Mouse (Mus musculus) midbrain, embryonic 12.5 days (tissue): Measurements from ENCODE around the gene Arrdc2. TPM values are rescaled to one million over a fixed set of nuclear protein-coding genes. Genes with fewer than 3 reads are reported as not detected.

Experiments used
- ATAC-seq: fragments of 200-750 bp; cut with Nextera tagmentation; 2 replicates; pipeline ENCODE4 v1.8.0; 2017; ENCODE audit warnings: low read depth, moderate TSS enrichment, moderate library complexity; ENCODE audit not compliant: low FRiP score
- H3K27ac ChIP-seq: fragments of 300-500 bp; sonication (generic); replicated peaks from 2 replicates; pipeline ENCODE4 v1.5.1; 2016; ENCODE audit warnings: mild to moderate bottlenecking
- H3K27me3 ChIP-seq: fragments of 300-500 bp; sonication (generic); 2 replicates; pipeline ENCODE4 v1.6.1; 2016; ENCODE audit warnings: mild to moderate bottlenecking
- H3K36me3 ChIP-seq: fragments of 300-500 bp; sonication (generic); 2 replicates; pipeline ENCODE4 v1.6.1; 2016
- H3K4me1 ChIP-seq: fragments of 300-500 bp; sonication (generic); 2 replicates; pipeline ENCODE4 v1.6.1; 2016
- H3K4me2 ChIP-seq: fragments of 300-500 bp; sonication (generic); replicated peaks from 2 replicates; pipeline ENCODE4 v1.6.1; 2016; ENCODE audit warnings: mild to moderate bottlenecking, moderate library complexity
- H3K4me3 ChIP-seq: fragments of 300-500 bp; sonication (generic); 2 replicates; pipeline ENCODE4 v1.5.1; 2016; ENCODE audit warnings: mild to moderate bottlenecking
- H3K9ac ChIP-seq: fragments of 300-500 bp; sonication (generic); replicated peaks from 2 replicates; pipeline ENCODE4 v1.6.1; 2016; ENCODE audit warnings: mild to moderate bottlenecking, moderate library complexity
- H3K9me3 ChIP-seq: fragments of 300-500 bp; sonication (generic); 2 replicates; pipeline ENCODE4 v1.6.1; 2016; ENCODE audit warnings: mild to moderate bottlenecking
- WGBS: fragments of 180-500 bp; shearing (Covaris S2); methylation state at CpG from one replicate; pipeline ENCODE4 v1.1.7; 2016; 5-methylcytosine and 5-hydroxymethylcytosine counted together
- polyA plus RNA-seq: library from polyadenylated mRNA; unstranded; fragments of >200 nt; fragmentation: Nextera tagmentation; extraction: Ambion mirVana; gene quantifications from 2 replicates; pipeline ENCODE4 v1.2.1, GENCODE M21; 2016

Gene Arrdc2
- polyA plus RNA-seq, 1 experiment from 2014 or later: 10.5 TPM

DNA sequence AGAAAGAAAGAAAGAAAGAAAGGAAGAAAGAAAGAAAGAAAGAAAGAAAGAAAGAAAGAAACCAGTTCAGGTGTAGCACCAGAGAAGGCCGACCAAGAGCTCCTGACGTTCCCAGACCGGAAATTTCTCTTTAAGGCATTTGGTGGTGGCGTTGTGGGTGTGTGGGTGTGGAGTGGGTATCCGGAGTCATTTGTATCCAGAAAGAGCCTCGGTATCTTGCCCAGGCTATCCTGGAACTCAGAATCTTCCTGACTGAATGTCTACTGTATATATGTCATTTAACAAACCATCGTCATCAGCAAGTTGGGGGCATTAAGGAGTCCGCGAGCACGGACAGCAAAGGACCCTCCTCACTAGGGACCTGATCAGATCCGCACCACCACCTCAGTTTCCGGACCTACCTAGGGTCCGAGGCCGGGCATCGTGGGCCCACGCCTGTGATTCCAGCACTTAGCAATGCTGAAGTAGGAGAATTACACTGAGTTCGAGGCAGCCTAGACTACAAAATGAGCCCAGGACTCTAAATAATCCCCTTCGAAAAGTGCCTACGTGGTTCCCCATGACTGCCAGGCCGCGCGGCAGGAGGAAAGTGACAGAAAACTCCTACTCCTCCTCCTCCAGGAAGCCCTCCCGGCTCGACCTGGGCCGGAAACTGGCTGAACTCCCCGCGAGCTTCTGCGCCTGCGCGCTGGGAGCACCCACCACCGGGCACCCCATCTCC, 33.3 kb upstream of the Arrdc2 start:
- Histone ChIP-seq H3K27ac (peak overlapping the region; percentile 80), H3K4me3 (peak overlapping the region; percentile 77), H3K4me1 (peaks cover 30% of the 10 kb centered on the region), H3K4me2 (peak overlapping the region; percentile 87), H3K27me3 (peaks cover 12% of the 10 kb centered on the region), H3K9me3 (no peaks in the 10 kb centered on the region), H3K9ac (peak overlapping the region; percentile 73), H3K36me3 (peaks cover 6% of the 10 kb centered on the region)
- WGBS: 6% methylated on average over 31 of the region's 31 CpGs
- no peak for ATAC-seq

DNA sequence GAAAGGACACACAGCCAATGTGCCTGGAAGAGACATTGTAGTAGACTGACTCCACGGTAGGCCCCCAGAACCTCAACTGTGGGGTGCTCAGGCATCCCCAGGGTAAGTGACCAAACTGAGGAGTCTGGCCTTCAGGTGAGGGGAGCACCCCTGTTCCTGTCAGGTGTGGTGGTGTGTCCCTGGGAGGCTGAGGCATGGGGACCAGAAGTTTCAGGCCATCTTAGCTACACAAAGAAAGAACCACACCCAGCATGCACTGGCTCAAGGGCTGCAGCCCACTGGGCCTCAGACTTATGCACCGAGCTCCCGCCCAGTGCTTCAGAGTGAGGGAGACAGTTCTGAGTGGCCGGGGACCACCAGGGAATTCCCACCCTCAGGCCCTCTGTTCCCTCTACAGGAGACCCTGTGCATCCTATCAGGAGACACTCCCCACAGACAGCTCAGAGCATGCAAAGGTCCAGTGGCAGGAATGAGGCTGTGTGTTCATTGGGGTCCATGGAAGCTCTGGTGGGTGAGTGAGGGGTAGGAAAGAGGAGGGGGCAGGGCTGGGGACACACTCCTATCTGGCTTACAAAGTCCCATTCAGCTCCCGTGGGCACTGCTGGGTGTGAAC, 31.8 kb upstream of the Arrdc2 start:
- Histone ChIP-seq H3K4me3 (no peak overlapping the region), H3K4me2 (no peak overlapping the region), H3K27ac (no peak overlapping the region), H3K4me1 (peaks cover 38% of the 10 kb centered on the region), H3K9me3 (no peaks in the 10 kb centered on the region), H3K9ac (0 out of 2 replicates have a peak overlapping the region, but pooled peaks have one; percentile 25), H3K27me3 (peaks cover 12% of the 10 kb centered on the region), H3K36me3 (peaks cover 9% of the 10 kb centered on the region)
- WGBS: 88% methylated on average over 5 of the region's 5 CpGs
- ATAC-seq: no peak

DNA sequence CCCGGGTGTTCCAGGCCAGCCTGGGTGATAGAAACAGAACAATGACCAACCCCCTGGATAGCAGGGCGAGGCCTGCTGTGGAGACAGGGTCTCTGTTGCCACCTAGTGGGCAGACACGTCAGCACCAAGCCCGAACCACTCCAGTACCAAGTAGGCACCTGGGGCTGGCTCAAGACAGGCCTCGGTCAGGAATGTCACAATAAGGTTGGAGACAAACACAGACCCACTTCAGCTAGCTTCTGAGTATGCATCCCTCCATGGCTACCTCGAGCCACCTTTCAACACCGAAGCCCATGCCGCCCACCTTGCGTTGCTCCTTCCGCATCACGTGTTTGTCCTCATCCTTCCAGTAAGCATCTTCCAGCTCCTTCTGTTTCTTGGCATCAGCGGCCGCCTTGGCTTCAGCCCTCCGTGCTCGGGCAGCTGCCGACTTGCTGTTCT, 30.1 kb upstream of the Arrdc2 start:
- Histone ChIP-seq H3K27ac (peak overlapping the region; percentile 81), H3K27me3 (peaks cover 12% of the 10 kb centered on the region), H3K4me3 (no peak overlapping the region), H3K36me3 (peaks cover 9% of the 10 kb centered on the region), H3K9me3 (no peaks in the 10 kb centered on the region), H3K4me1 (peaks cover 47% of the 10 kb centered on the region), H3K9ac (peak overlapping the region; percentile 41; the same call in 1 of the 2 replicates), H3K4me2 (no peak overlapping the region)
- ATAC-seq: no peak
- 46% methylated on average over 16 of the region's 16 CpGs for WGBS

DNA sequence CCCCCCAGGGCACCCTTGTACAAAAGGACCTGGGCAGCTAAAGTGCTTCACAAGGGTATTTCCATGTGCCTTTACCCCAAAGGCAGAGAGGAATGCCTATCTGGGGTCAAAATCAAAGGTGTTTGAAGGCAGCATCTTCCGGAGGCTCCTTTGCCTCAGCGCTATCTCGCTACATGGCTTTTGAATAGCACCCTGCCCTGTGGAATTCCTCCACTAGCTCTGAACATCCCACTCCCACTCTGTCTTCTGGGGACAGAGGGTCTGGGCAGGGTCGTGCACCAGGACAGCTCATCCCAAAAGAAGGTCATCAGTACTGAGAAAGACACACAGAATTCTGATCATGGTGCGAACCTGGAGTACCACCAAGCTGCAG, 29.7 kb upstream of the Arrdc2 start:
- peaks cover 52% of the 10 kb centered on the region for H3K4me1 ChIP-seq

DNA sequence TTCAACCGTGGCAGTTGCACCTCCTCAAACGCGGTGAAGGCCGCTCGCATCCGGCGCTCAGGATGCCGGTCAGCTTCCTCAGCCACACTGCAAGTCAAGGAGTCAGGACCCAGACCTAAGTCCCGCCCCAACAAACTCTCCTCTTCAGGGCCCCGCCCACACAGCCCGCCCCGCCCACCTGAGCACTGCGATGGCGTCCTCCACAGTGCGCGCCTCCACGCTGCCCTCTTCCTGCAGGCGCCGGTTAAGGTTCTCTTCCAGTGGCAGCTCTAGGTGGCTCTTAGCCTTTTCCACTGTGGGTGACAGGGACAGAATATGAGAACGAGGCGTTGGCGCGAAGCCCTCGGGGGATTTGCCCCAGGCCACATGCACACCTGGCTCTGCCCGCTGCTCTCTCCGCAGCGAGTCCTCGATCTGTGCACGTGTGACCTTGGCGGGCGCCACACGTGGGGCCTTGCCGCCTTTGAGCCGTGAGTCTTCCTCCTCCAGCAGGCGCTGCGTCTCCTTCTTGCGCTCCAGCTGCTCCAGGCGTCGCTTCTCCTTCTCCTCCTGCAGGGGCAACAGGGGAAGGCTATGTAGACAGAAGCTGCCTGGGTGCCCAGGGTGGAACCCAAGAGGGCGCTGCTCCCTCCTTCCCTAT, 29.2 kb upstream of the Arrdc2 start:
- WGBS: 11% methylated on average over 40 of the region's 40 CpGs
- Histone ChIP-seq H3K27me3 (peaks cover 12% of the 10 kb centered on the region), H3K27ac (peak overlapping the region; percentile 81), H3K4me1 (peaks cover 57% of the 10 kb centered on the region), H3K4me2 (peak overlapping the region; percentile 34), H3K9ac (peak overlapping the region; percentile 41; the same call in 1 of the 2 replicates), H3K4me3 (peak overlapping the region; percentile 11; the same call in 1 of the 2 replicates), H3K36me3 (peaks cover 9% of the 10 kb centered on the region), H3K9me3 (no peaks in the 10 kb centered on the region)
- no peak for ATAC-seq

More for the DNA sequence above, 29.7 kb upstream of the Arrdc2 start:
- 40% methylated on average over 5 of the region's 5 CpGs for WGBS
- H3K27me3 ChIP-seq: peaks cover 12% of the 10 kb centered on the region
- H3K27ac ChIP-seq: peak overlapping the region; percentile 81
- no peak for ATAC-seq
- H3K4me2 ChIP-seq: peak overlapping the region; percentile 34
- H3K9ac ChIP-seq: peak overlapping the region; percentile 41; the same call in 1 of the 2 replicates
- H3K36me3 ChIP-seq: peaks cover 9% of the 10 kb centered on the region
- no peaks in the 10 kb centered on the region for H3K9me3 ChIP-seq
- H3K4me3 ChIP-seq: no peak overlapping the region

DNA sequence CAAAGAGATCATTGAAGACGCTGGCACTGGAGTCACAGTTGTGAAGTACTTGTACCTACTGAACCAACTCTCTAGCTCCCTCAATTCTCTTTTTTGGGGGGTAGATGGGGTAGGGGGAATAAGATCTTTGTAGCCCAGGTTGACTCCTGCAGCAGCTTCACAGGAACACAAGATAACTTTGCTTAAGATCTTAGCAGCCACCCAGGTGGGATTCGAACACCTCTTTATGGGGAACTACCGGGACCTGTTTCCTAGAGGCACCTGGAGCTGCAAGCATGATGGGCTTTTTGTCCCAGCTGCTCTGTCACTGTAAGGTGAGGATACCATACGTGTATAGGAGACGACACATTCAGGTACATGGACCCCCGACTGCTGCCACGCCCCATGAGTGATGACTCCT, 27.0 kb upstream of the Arrdc2 start:
- peaks cover 67% of the 10 kb centered on the region for H3K4me1 ChIP-seq
- peak overlapping the region; percentile 96 for H3K27ac ChIP-seq
- no peak overlapping the region for H3K4me3 ChIP-seq
- no peaks in the 10 kb centered on the region for H3K9me3 ChIP-seq
- WGBS: 83% methylated on average over 7 of the region's 7 CpGs
- peaks cover 27% of the 10 kb centered on the region for H3K27me3 ChIP-seq
- H3K4me2 ChIP-seq: peak overlapping the region; percentile 80
- no peak for ATAC-seq
- peak overlapping the region; percentile 55; the same call in 1 of the 2 replicates for H3K9ac ChIP-seq
- peaks cover 9% of the 10 kb centered on the region for H3K36me3 ChIP-seq

DNA sequence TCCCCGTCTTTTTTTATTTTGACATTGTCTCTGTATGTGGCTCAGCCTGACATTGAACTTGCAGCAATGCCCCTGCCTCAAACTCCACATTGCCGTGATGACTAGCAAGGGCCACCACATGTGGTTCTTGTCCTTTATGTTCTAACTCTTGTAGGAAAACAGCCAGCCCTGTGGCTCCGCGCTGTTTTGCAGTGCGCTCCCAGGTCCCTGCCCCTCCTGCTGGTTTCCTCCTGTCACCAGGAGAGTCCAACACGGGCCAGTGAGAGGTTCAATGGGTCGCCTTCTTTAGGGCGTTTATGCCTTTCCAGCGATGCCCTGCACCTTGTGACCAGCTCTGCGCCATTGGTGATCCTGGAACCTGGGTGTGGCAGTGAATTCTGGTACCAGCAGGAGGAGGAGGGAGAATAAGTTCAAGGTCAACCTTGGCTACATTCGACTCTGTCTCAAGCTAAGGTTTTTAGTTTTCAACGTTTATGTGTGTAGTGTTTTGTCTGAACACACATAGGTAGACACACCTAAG, 26.5 kb upstream of the Arrdc2 start:
- 7% methylated on average over 12 of the region's 12 CpGs for WGBS
- Histone ChIP-seq H3K4me1 (peaks cover 70% of the 10 kb centered on the region), H3K4me2 (peak overlapping the region; percentile 80), H3K27me3 (peaks cover 32% of the 10 kb centered on the region), H3K9ac (peak overlapping the region; percentile 55; the same call in 1 of the 2 replicates), H3K27ac (peak overlapping the region; percentile 96), H3K36me3 (peaks cover 9% of the 10 kb centered on the region), H3K4me3 (peak overlapping the region; percentile 58), H3K9me3 (no peaks in the 10 kb centered on the region)
- ATAC-seq: peak; percentile 5

DNA sequence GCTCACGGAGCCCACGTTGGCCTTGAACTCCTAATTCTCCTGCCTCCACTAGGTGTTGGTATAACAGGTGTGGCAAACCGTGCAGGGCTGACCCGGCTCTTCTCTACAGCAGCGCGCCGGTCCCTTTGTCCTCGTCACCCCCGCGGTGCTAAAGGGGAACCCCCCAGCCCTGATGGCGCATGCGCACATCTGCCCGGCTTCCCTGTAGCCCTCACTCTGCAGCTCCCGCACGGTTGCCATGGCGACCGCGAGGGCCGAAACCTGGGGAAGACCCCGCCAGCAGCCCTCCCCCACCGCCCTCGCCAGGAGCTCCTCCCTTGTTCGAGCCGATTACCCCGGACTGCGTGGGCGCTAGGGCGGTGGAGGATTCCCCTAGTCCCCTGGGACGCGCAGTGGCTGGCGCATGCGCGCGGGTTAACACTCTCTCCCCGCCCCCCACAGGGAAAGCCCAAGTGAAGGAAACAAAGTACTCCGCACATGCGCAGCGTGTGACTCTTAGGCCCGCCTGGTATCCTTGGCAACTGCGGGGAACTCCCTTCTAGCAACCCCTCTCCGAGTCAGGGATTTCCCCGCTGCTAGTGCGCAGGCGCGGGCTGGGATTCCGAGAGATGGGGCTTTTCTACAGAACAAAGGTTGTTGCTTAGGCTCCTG, 26.0 kb upstream of the Arrdc2 start:
- under 1% methylated on average over 46 of the region's 46 CpGs for WGBS
- H3K4me1 ChIP-seq: peaks cover 70% of the 10 kb centered on the region

DNA sequence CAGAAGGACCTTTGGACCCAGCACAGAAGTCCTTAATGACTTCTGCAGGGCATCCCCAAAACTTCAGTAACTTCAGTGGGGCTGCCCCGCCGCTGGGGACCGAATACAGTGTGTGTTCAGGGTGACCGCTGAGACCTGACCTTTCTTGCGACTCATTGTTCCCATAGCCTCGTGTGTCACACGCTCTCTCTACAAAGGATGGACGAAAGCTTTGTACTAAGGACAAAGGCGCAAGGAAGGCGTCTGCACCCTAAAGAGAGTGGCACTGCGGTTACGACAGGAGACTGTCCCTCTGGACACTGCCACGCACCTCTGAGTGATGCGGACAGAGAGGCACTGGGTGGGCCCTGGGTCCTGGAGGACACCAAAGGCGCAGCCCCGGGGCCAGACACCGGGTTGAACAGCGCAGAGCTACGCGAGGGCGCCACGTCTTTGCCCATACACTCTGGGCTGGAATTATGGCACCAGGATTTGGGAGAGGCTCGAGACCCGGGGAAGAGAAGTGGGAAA, 25.2 kb upstream of the Arrdc2 start:
- H3K27ac ChIP-seq: peak overlapping the region; percentile 97
- peaks cover 9% of the 10 kb centered on the region for H3K36me3 ChIP-seq
- H3K9ac ChIP-seq: peak overlapping the region; percentile 79
- H3K4me2 ChIP-seq: peak overlapping the region; percentile 80
- H3K9me3 ChIP-seq: no peaks in the 10 kb centered on the region
- 1% methylated on average over 24 of the region's 24 CpGs for WGBS
- peaks cover 75% of the 10 kb centered on the region for H3K4me1 ChIP-seq
- ATAC-seq: peak; percentile 29
- peaks cover 33% of the 10 kb centered on the region for H3K27me3 ChIP-seq
- peak overlapping the region; percentile 58 for H3K4me3 ChIP-seq

More for the DNA sequence above, 26.0 kb upstream of the Arrdc2 start:
- peak; percentile 82 for ATAC-seq
- Histone ChIP-seq H3K4me2 (peak overlapping the region; percentile 80), H3K27me3 (peaks cover 33% of the 10 kb centered on the region), H3K9ac (peak overlapping the region; percentile 79), H3K9me3 (no peaks in the 10 kb centered on the region), H3K36me3 (peaks cover 9% of the 10 kb centered on the region), H3K27ac (peak overlapping the region; percentile 97), H3K4me3 (peak overlapping the region; percentile 58)

DNA sequence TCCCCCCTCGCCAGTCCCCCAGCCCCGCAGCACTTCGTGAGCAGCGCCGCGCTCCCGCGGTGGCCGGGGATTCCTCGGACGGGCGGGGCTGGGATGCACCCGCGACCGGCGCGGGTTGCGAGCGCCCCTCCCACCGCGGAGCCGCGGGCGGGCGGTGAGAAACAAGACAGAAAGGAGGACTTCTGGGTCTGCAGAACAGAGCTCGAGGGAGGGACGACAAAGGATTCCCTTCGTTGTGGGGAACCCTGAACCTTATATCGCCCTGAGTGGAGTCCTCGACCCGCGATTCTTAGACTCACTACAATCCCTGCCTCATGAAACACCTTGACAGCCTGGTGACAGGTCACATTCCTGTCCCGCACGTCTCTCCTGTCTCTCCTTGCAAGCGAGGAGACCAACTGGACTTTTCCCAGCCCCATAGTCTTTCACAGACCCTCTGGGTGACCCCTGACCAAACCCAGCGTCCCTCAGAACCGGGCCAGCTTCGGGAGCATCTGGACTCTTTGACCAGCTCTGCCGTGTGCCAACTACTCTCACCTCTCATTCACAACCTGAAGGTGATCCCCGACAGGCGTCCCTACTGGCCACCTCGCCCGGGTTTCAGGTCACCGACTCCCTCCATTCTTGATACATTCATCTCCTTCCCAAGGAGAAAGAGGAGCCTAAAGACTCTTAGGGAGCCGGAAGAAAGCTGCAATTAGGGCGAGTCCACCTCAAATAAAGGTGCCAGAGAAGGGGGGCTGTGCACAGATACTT, 24.6 kb upstream of the Arrdc2 start:
- Histone ChIP-seq H3K36me3 (peaks cover 9% of the 10 kb centered on the region), H3K4me1 (peaks cover 72% of the 10 kb centered on the region), H3K9me3 (no peaks in the 10 kb centered on the region), H3K27me3 (peaks cover 33% of the 10 kb centered on the region), H3K4me2 (peak overlapping the region; percentile 80), H3K4me3 (peak overlapping the region; percentile 58), H3K27ac (peak overlapping the region; percentile 97), H3K9ac (peak overlapping the region; percentile 79)
- under 1% methylated on average over 46 of the region's 46 CpGs for WGBS
- no peak for ATAC-seq
